Mouse (Mus musculus) lung, postnatal 14 days (tissue): ENCODE results near the gene Sh3bp4.

ENCODE experiments used
- DNase-seq: peaks from one replicate; pipeline ENCODE4 v3.0.0; 2021

Sh3bp4 gene

DNA sequence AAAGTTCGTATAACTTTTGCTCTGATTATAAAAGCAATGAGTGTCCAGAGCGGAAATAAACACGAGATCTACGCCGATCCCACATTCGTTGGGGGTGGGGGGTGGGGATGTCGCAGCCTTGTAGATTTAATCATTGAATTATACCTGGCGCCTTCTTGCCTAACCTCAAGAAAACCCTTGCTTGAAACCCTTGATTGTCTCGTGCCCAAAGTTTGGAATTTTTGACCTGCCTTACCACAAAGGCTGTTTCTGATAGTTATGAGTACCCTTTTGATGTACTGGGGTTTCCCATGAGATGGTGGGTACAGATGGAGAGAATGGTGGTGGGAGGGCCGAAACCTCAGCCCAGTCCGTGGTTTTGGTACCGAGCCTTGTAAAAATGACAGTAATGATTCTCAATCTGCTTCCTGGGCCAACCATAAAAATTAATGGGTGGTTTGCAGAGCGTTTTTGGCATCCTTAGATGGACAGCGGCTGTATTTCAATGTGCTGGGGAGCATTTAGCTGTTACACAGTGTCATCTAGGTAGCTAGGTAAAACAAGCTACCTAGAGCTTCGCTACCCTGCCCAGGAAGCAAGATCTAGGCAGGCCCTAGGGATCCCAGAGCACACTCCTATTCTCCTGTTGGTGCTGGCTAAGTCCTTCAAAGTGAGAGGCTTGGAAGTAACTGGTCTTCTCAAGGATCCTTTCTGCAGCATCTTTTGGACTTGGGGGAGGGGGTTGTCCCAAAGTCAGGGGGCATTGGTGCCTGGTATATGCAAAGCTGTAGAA is 1.3 kb downstream of the Sh3bp4 start:
- DNase-seq, result no peak

GRCm38 (mm10) chr1:89072143-89072990 is 2.2 kb downstream of the Sh3bp4 start:
- DNase-seq, result no peak

GRCm38 (mm10) chr1:89073291-89073846 is 3.2 kb downstream of the Sh3bp4 start:
- no peak for DNase-seq

- no peak for DNase-seq
Measured at GRCm38 (mm10) chr1:89074678-89075077, 4.5 kb downstream of the Sh3bp4 start.

DNA sequence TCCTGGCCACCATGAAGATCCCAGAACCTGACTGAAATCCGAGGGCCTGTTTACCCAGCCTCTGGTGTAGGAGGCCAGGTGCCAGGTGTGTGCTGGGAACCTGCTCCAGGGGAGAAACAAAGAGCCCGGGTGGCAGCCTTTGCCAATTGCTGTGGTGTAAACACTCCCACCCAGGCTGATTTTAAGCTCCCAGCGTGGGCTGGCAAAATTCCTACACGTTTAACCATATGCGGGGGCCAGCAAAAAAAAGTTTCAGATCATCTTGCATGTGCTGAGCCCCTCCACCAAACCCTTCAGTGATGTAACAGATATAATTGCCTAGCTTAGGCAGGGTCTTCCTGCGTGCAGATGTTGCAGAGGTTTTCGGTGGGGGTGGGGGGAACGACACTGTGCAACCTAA is 4.9 kb downstream of the Sh3bp4 start:
- DNase-seq, result no peak

- no peak for DNase-seq
Measured at GRCm38 (mm10) chr1:89076777-89077176, 6.6 kb downstream of the Sh3bp4 start.

- no peak for DNase-seq
Measured at GRCm38 (mm10) chr1:89078240-89078639, 8.0 kb downstream of the Sh3bp4 start.

DNA sequence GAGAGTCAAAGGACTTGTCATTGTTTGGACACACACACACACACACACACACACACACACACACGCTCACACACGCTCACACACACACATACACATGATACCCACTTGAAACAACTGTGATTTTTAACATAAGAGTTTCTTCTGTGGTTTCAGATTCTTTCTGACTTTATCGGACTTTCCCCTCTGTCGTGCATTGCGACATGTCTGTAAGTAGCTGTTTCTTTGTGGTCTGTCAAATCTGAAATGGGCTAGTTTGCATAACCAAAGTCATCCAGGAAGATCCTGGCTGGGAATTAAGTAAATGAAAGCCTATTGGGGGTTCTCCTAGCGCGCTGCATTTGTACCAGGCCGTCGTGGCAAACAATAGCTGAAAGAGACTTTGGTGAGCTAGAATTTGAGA is 8.5 kb downstream of the Sh3bp4 start:
- DNase-seq, result no peak

GRCm38 (mm10) chr1:89079239-89079638 is 9.0 kb downstream of the Sh3bp4 start:
- no peak for DNase-seq

DNA sequence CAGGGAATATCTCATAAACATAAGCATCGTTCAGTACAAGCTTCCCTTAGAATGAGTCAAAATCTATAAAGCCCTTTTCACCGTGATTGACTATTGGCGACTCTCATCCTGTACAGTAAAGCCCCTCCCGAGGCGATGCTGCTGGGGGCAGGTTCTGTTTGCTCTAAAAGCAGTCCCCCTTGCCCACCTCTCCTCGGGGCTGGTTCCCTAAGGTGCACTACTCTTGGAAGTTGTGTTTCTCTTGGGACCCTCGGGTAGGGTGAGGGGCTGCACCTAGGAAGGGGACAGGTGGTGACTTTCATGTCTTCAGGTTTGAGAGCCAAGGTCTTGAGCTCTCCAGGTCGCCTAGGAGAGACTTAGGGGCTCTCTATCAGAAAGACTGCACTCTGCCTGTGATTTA is 10.2 kb downstream of the Sh3bp4 start:
- no peak for DNase-seq

DNA sequence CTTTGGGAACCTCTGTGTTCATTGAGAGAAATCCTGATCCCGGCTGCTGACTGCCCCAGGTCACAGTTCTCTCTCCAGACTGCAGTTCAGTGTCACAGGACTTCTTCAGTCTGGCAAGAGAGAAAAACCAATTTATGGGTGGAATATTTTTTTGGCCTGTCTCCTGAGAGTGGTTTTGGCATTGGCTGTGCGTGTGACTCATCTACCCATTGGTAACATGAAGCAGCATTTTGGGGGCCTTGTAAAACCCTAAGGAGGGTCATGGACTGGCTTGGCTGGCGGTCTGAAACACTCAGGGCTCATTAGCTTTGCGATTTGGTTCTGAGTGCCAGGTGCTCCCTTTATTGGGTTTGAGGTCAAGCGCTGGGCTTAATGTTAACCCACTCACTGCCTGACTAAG is 10.6 kb downstream of the Sh3bp4 start:
- DNase-seq, result no peak

DNA sequence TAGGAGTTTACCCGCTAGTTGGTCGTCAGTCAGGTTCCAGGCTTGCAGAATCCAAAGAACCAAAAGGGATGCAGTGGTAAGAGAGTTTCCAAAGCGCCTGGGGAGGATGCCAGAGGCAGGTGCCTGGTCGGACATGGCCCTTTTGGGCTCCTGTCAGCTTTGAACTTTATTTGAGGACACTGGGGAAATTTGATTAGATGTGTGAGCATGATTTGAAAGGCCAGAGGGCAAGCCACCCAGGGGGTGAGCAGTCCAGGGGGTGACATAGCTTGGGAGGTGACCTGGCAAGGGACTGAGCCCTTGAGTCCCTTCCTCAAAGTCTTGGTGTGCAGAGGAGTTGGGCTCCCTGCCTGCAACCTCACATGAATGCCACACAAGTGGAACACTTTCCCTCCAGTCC is 11.2 kb downstream of the Sh3bp4 start:
- no peak for DNase-seq

DNA sequence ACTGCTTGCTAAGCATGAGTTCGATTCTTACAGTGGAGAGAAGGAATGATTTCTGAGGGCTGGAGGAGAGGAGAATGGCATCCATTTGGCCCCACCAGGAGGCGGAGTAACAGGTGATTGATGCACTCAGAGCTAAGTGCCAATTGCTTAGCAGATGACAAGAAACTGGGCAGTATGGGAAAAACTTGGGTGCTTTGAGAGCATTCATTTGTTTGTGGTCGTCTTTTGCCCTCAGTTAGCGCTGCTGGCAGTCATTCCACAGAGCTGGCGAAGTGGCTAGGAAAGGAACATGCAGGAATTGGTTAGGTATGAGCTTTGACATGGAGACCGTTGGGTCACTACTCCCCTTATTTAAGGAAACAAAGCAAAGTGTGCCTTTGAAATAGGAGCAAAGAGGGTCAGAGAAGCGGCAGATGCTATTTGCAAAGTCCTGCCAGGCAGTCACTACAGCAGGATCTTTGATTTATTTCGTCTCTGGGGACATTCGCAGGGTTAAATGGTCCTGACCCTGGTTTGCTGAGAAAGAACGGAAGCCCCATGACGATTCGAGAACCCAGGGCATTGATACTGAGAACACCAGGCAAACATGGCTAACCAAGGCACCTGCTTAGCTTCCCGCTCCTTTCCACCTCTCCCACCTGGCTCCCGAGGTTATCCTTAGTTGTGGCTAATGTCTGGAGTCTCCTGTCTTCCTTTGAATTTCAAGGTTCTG is 12.1 kb downstream of the Sh3bp4 start:
- DNase-seq, result no peak

GRCm38 (mm10) chr1:89086575-89087153 is 16.4 kb downstream of the Sh3bp4 start:
- DNase-seq, result no peak

- no peak for DNase-seq
Measured at GRCm38 (mm10) chr1:89088144-89088543, 17.9 kb downstream of the Sh3bp4 start.

GRCm38 (mm10) chr1:89088748-89089288 is 18.6 kb downstream of the Sh3bp4 start:
- no peak for DNase-seq

DNA sequence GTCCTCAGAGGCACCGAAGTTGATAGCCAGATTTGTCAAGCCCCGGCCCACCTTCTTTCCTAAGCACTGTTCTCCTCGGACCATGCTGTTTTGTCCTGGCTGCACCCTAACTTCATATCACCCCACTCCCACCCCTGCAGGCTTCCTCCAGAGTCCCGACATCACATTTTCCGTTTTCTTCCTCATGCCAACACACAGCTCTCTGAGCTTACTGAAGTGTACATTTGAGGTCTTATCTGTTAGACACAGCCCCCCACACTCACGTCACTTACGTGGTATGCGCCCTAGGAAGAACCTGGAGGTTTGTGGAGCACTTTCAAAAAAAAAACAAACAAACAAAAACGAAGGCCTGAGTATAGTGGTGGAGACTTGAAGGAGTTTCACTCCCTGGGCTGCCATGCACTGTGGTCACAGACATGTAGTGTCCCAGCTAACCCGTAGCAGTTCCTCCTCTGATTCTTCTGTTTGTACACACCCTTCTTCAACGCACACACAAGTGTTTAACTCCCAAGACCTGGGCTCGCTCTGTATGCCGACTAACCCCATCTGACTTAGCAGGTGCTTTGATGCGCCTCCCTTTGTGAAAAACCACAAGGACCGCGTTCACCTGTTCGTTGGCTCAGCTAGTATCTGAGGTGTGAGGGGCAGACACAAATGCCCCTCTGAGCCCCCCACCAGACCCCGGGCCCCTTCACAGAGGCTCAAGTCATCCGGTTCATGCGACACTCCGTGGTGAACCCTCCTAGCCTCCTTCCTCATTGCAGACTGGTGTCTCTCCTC is 19.8 kb downstream of the Sh3bp4 start:
- DNase-seq, result no peak

DNA sequence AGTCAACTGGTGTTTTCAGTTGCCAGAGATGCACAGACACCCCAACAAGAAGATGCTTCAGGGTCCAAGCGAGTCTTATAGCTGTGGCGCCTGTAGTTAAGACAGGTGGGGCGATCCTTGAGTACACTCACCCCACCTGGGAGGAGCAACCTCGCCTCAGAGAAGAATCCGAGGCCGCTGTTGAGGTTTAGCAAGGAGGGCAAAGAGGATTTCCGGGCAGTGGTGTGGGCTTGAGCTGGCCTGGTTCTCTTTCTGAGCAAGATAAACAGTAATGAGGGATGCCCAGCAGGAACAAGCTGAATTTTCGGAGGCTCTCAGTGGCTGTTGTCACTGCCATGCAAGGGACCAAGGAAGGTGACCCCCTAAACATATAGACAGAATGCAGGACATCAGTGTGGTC is 20.5 kb downstream of the Sh3bp4 start:
- DNase-seq, result no peak

- no peak for DNase-seq
Measured at GRCm38 (mm10) chr1:89092019-89092418, 21.8 kb downstream of the Sh3bp4 start.

GRCm38 (mm10) chr1:89092442-89092991 is 22.3 kb downstream of the Sh3bp4 start:
- peak; percentile 59 for DNase-seq

GRCm38 (mm10) chr1:89093696-89094095 is 23.5 kb downstream of the Sh3bp4 start:
- no peak for DNase-seq
